Mouse (Mus musculus) cortical plate, adult 2 months (tissue): ENCODE results near the gene Rpl4.

ENCODE experiments used
- CTCF ChIP-seq: fragments of 200-500 bp; IDR thresholded peaks from 2 replicates; pipeline ENCODE4 v1.5.1; 2011; ENCODE audit warnings: mild to moderate bottlenecking, control low read depth, low read length; ENCODE audit not compliant: insufficient read depth; ENCODE audit errors: extremely low read depth
- POLR2A ChIP-seq: fragments of 200-500 bp; IDR thresholded peaks from 2 replicates; pipeline ENCODE4 v1.6.1; 2011; ENCODE audit warnings: mild to moderate bottlenecking, low read length, control low read depth; ENCODE audit not compliant: insufficient read depth; ENCODE audit errors: extremely low read depth

DNA sequence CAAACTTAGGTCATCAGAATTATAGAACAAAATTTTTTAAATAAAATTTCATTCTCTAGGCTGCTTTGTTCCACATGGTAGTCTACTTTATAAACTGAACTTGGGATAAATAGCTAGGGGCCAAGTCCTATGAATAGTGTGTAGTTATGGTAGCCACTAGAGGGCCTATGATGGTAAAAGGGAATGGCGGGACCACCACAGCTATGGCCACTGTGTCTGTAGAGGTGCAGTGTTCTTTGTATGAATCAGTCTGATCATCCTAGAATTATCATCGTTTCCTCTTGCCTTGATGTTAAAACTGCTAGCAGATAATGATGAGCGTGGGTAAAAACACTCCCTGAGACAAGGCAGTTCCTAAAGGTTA, 5.4 kb downstream of the Rpl4 start:
- TF ChIP-seq CTCF (0 out of 2 replicates have a peak, but pooled peaks have one; percentile 16), POLR2A (no peak)
